Comparison of ENCODE assay signal across 7 mouse cellular contexts in genomic region chr2:180173711-180174110, GRCm38 (mm10). TPM values are rescaled to one million over a fixed set of nuclear protein-coding genes. Genes with fewer than 3 reads are reported as not detected.
DNase-seq lines count a peak whose midpoint lies in the region; ATAC-seq and TF ChIP-seq lines count a peak whose summit lies in the region.
"Not testable (repeated sequence)": the region's sequence is repeated elsewhere in the genome, so short reads cannot be mapped to it uniquely, and the experiment has no call there.

No protein-coding gene starts in this region.

- peaks cover 36% of the 10 kb centered on the region for H3K36me3 ChIP-seq in intestine, embryonic 15.5 days
- peaks cover 25% of the 10 kb centered on the region for H3K36me3 ChIP-seq in stomach, embryonic 16.5 days (ENCODE audit: control insufficient read depth, insufficient read depth, low read length)

- peak overlapping the region; percentile 92 for H3K4me3 ChIP-seq in brown adipose tissue, adult 24 weeks (ENCODE audit: insufficient read depth, low read depth, low read length)
- peak overlapping the region; percentile 77; the same call in 1 of the 2 replicates for H3K4me3 ChIP-seq in cortical plate, adult 2 months (ENCODE audit: insufficient read depth, low read length)
- peak overlapping the region; percentile 89 for H3K4me3 ChIP-seq in gastrocnemius, adult 2 months
- H3K4me3 ChIP-seq in intestine, embryonic 15.5 days (replicated peaks); stomach, embryonic 16.5 days (replicated peaks; ENCODE audit: low read length): not testable (repeated sequence)

- peak overlapping the region; percentile 85 for H3K4me2 ChIP-seq in intestine, embryonic 15.5 days (replicated peaks)
- not testable (repeated sequence) for H3K4me2 ChIP-seq in stomach, embryonic 16.5 days (ENCODE audit: low read depth, low read length)

- peak; percentile 31 for DNase-seq in gastrocnemius, adult 2 months
- DNase-seq in liver: peak; percentile 4
- peak; percentile 48 to 67 for DNase-seq in lung, postnatal 4 days

- peak overlapping the region; percentile 98; the same call in 1 of the 2 replicates for H3K9ac ChIP-seq in intestine, embryonic 15.5 days
- 0 out of 2 replicates have a peak overlapping the region, but pooled peaks have one; percentile 22 for H3K9ac ChIP-seq in stomach, embryonic 16.5 days (ENCODE audit: low read length)

- not testable (repeated sequence) for H3K27ac ChIP-seq in brown adipose tissue, adult 24 weeks (replicated peaks; ENCODE audit: low read depth, low read length); cortical plate, adult 2 months (ENCODE audit: insufficient read depth, low read length); gastrocnemius, adult 2 months; intestine, embryonic 15.5 days; stomach, embryonic 16.5 days (ENCODE audit: low read length)

- peaks cover 11% of the 10 kb centered on the region for H3K4me1 ChIP-seq in brown adipose tissue, adult 24 weeks (ENCODE audit: control insufficient read depth, insufficient read depth, insufficient read length, low read length)
- H3K4me1 ChIP-seq in cortical plate, adult 2 months (ENCODE audit: control insufficient read depth, insufficient read depth, low read length): peaks cover 11% of the 10 kb centered on the region
- H3K4me1 ChIP-seq in intestine, embryonic 15.5 days (replicated peaks): peaks cover 22% of the 10 kb centered on the region
- peaks cover 18% of the 10 kb centered on the region for H3K4me1 ChIP-seq in stomach, embryonic 16.5 days (ENCODE audit: control insufficient read depth, insufficient read depth, low read length)

- intact Hi-C loops in gastrocnemius, adult 2 months (cut with DNase I): not testable (repeated sequence)

- 82% methylated on average over 8 of the region's 8 CpGs for WGBS in intestine, embryonic 15.5 days
- WGBS in stomach, embryonic 16.5 days: 73% methylated on average over 8 of the region's 8 CpGs

- not testable (repeated sequence) for ATAC-seq in intestine, embryonic 15.5 days; stomach, embryonic 16.5 days (ENCODE audit: insufficient read depth, low FRiP score)

- TF ChIP-seq POLR2A in cortical plate, adult 2 months (IDR thresholded peaks at IDR 0.05; ENCODE audit: extremely low read depth, insufficient read depth, low read length): not testable (repeated sequence)

- H3K9me3 ChIP-seq in intestine, embryonic 15.5 days; stomach, embryonic 16.5 days (replicated peaks; ENCODE audit: control insufficient read depth, low read length): not testable (repeated sequence)

- H3K27me3 ChIP-seq in intestine, embryonic 15.5 days (replicated peaks); stomach, embryonic 16.5 days (ENCODE audit: control insufficient read depth, insufficient read depth, low read length): not testable (repeated sequence)

- TF ChIP-seq CTCF in cortical plate, adult 2 months (IDR thresholded peaks at IDR 0.05; ENCODE audit: extremely low read depth, insufficient read depth, low read length); gastrocnemius, adult 2 months (IDR thresholded peaks at IDR 0.05): not testable (repeated sequence)

RNA-seq across cellular contexts. Expression of gene Adrm1, which starts 2.4 kb away (rescaled TPM):
- polyA plus RNA-seq in brown adipose tissue, adult 24 weeks (2012; ENCODE audit: insufficient read depth, insufficient read length, missing spikeins): 65.9 and 105 TPM in 2 replicates
- polyA plus RNA-seq in cortical plate, adult 2 months (2012; rRNA removed): 89.8 and 92.1 TPM in 2 replicates
- 100 to 1,000 TPM in 1 of 2 experiments, 10 to 100 TPM in 1; 99.5 to 121 TPM for total RNA-seq in gastrocnemius, adult 2 months (2021)
- 172 TPM in 2 replicates for polyA plus RNA-seq in intestine, embryonic 15.5 days (2015; fragmentation: Nextera tagmentation; extraction: Ambion mirVana)
- polyA plus RNA-seq in stomach, embryonic 16.5 days (2015; fragmentation: Nextera tagmentation; extraction: Ambion mirVana): 154 and 171 TPM in 2 replicates

RNA-seq across cellular contexts. Expression of gene Lama5, which starts 51.9 kb away (rescaled TPM):
- 3.2 and 7.3 TPM in 2 replicates for polyA plus RNA-seq in brown adipose tissue, adult 24 weeks (2012; ENCODE audit: insufficient read depth, insufficient read length, missing spikeins)
- 6.0 and 6.2 TPM in 2 replicates for polyA plus RNA-seq in cortical plate, adult 2 months (2012; rRNA removed)
- total RNA-seq in gastrocnemius, adult 2 months (2021): 10 to 100 TPM; 10.5 to 14.8 TPM
- 30.9 and 37.8 TPM in 2 replicates for polyA plus RNA-seq in intestine, embryonic 15.5 days (2015; fragmentation: Nextera tagmentation; extraction: Ambion mirVana)
- 61.3 and 64.6 TPM in 2 replicates for polyA plus RNA-seq in stomach, embryonic 16.5 days (2015; fragmentation: Nextera tagmentation; extraction: Ambion mirVana)

RNA-seq across cellular contexts. Expression of gene Osbpl2, which starts 54.6 kb away (rescaled TPM):
- polyA plus RNA-seq in brown adipose tissue, adult 24 weeks (2012; ENCODE audit: insufficient read depth, insufficient read length, missing spikeins): 27.2 and 38.7 TPM in 2 replicates
- polyA plus RNA-seq in cortical plate, adult 2 months (2012; rRNA removed): 45.3 and 48.2 TPM in 2 replicates
- total RNA-seq in gastrocnemius, adult 2 months (2021): 10 to 100 TPM; 16.3 to 18.6 TPM
- 29.6 and 32.8 TPM in 2 replicates for polyA plus RNA-seq in intestine, embryonic 15.5 days (2015; fragmentation: Nextera tagmentation; extraction: Ambion mirVana)
- 39.6 and 43.1 TPM in 2 replicates for polyA plus RNA-seq in stomach, embryonic 16.5 days (2015; fragmentation: Nextera tagmentation; extraction: Ambion mirVana)

Comparison
In these comparisons a context has a peak if more than half of its experiments do, and no peak if none do; other contexts are left out.
1. DNase-seq: peak in every context shown above with its lines; median percentile 58 in lung, postnatal 4 days; 31 in gastrocnemius, adult 2 months; 4 in liver.